Mouse (Mus musculus): ENCODE data around the gene Gm49339. TPM values are rescaled to one million over a fixed set of nuclear protein-coding genes. Genes with fewer than 3 reads are reported as not detected.
"Not testable (repeated sequence)": the region's sequence is repeated elsewhere in the genome, so short reads cannot be mapped to it uniquely, and the experiment has no call there.

Gm49339 gene
- not detected for total RNA-seq (2022)

GRCm38 (mm10) chr10:51480397-51480796 is at the start of gene Gm49339, which contains the start of gene Lilr4b:
TSS of gene Gm49339 (plus strand) at chr10:51480612.
TSS of gene Lilr4b (plus strand) at chr10:51480632.
- not testable (repeated sequence) for DNase-seq (ENCODE audit: low spot score in 2 of 2)

GRCm38 (mm10) chr10:51432940-51433339 is 47.5 kb upstream of the Gm49339 start:
- DNase-seq (ENCODE audit: low spot score in 2 of 2), result no peak

GRCm38 (mm10) chr10:51435684-51436083 is 44.7 kb upstream of the Gm49339 start:
- DNase-seq (ENCODE audit: low spot score in 2 of 2), result no peak

DNA sequence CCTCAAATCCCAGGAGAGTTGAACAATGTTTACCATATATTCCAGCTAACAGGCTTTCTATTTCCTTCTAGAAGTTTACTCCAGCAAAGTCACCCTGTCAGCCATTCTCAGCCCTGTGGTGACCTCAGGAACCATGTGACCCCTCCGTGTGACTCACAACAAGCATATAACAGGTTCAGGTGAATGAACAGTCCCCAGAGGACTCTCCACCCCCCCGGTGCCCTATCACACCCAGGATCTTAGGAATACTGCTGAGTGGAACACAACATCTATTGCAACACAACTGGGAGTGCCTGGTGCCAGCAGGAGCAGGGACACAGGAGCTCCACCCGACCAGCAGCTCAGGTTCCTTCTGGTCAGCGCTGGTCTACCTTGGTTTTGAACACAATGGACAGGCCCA is 28.8 kb upstream of the Gm49339 start:
- no peak for DNase-seq (ENCODE audit: low spot score in 2 of 2)

DNA sequence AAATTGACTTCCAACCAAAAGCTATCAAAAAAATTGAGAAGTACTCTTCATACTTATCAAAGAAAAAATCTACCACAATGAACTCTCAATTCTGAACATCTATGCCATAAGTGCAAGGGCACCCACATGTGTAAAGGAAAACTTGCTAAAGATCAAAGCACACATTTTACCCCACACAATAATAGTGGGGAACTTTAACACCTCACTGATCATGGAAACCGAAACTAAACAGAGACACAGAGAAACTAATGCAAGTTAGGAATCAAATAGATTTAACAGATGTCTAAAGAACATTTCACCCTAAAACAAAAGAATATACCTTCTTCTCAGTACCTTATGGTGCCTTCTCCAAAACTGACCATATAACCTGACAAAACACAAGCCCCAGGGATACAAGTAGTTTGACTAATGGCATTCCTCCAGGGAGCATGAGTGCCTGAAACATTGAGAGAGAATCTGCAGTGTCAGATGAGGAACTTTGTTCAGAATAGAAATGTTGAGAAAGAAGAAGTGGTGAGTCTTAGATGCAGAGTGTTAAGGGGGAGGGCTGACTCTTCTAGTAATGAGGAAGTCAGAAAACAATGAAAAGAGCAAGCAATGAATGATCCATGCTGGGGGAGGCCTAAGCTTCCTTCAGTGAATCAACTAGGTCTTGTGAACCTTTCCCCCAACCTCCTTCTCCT is 26.7 kb upstream of the Gm49339 start:
- no peak for DNase-seq (ENCODE audit: low spot score in 2 of 2)

- DNase-seq (ENCODE audit: low spot score in 2 of 2), result no peak
Measured at GRCm38 (mm10) chr10:51454365-51454764, 26.0 kb upstream of the Gm49339 start.

DNA sequence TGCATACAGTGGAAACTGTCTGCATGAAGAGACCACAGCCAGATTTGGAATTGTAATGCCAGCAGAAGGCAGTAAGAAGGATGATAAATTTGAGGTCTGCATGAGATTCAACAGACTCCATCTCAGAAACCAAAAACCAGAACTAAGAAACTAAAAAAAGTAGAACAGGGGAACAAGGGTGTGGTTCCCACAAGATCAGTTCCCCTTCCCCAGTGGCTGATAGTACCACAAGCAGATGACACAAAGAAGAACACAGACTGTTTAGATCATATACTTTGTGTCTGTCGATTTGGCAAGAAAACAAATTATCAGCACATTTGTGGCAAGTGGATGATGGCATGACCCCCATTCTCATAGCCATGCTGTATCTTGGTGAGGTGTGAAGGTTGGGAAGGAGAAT is 24.6 kb upstream of the Gm49339 start:
- no peak for DNase-seq (ENCODE audit: low spot score in 2 of 2)

GRCm38 (mm10) chr10:51456369-51456768 is 24.0 kb upstream of the Gm49339 start:
- DNase-seq (ENCODE audit: low spot score in 2 of 2), result no peak

DNA sequence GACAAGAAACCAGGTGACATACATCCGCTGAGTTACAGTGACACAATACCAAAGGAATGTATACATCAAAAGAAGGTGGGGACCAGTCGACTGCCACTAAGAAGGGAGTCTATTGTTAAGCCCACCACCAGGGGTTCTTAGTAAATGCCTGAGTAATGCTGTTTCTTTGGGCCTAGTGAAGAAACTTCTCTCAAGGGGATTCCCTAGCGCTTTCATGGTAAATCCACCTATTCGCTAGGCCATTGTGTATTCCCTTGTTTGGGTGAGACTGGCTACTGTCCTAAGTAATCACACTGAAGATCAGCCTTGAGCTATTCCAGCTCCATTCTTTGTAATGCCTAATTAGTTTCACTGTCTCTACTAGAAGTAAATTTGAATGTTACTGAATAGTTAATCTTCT is 16.6 kb upstream of the Gm49339 start:
- DNase-seq (ENCODE audit: low spot score in 2 of 2), result not testable (repeated sequence)

- not testable (repeated sequence) for DNase-seq (ENCODE audit: low spot score in 2 of 2)
Measured at GRCm38 (mm10) chr10:51490691-51491090, 10.3 kb downstream of the Gm49339 start, which contains the start of gene Lilrb4a. TSS of gene Lilrb4a (plus strand) at chr10:51490956.

GRCm38 (mm10) chr10:51520021-51520420 is 39.6 kb downstream of the Gm49339 start:
- DNase-seq (ENCODE audit: low spot score in 2 of 2), result no peak

DNA sequence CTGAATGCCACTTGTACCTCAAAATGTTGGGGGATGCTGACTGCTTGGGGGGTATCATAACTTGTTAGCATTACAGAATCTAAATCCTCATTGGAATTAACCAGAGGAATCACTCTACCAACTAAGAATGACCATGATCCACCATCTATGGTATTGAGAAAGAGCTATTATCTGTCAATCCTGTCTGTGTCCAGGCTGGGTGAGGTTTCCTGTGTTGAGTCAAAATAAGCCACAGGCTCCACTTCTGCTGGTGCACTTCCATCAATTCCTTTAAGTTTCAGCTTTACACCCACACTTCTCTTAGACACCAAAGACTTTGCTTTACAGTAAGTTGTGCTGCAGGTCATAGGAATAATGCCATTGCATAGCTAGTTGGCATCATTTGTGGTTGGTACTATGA is 41.0 kb downstream of the Gm49339 start:
- DNase-seq (ENCODE audit: low spot score in 2 of 2), result no peak

DNA sequence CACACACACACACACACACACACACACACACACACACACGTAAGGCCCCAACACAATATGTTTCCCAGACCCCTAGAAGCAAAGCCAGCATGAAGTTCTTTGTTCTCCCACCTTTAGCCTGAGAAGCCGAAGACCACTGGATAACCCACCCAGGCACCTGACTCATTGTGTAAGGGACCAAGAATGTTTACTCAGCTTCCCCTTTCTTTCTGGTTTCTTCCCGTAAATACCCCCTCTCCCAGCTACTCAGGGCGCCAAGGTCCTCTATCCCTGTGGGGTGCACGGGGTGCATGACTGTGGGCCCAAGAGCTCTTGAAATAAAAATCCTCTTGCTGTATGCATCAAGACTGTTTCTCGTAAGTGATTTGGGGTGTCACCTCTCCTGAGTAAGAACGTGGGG is 45.7 kb downstream of the Gm49339 start:
- no peak for DNase-seq (ENCODE audit: low spot score in 2 of 2)

- no peak for DNase-seq (ENCODE audit: low spot score in 2 of 2)
Measured at GRCm38 (mm10) chr10:51526633-51527032, 46.2 kb downstream of the Gm49339 start.

DNA sequence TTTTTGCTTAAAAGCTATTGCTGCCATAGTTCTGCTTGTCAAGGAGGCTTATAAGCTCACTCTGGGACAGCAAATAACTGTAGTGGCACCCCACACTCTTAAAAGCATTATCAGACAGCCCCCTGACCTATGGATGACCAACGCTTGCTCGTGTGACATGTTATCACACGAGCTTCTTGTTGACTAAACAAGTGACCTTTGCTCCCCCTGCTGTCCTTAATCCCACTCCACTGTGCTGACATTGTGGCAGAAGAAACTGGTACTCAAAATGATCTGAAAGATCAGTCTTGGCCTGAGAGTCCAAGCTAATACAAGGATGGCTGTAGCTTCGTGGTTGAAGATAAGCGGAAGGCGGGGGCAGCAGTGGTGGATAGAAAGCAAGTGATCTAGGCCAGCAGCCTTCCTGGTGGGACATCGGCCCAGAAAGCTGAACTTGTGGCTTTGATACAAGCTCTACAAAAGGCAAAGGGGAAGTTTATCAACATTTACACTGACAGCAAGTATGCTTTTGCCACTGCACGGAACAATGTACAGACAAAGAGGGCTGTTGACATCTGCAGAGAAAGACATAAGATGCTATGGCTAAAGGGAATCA is 48.5 kb downstream of the Gm49339 start:
- DNase-seq (ENCODE audit: low spot score in 2 of 2), result no peak

GRCm38 (mm10) chr10:51529497-51529896 is 49.1 kb downstream of the Gm49339 start:
- DNase-seq (ENCODE audit: low spot score in 2 of 2), result no peak

DNA sequence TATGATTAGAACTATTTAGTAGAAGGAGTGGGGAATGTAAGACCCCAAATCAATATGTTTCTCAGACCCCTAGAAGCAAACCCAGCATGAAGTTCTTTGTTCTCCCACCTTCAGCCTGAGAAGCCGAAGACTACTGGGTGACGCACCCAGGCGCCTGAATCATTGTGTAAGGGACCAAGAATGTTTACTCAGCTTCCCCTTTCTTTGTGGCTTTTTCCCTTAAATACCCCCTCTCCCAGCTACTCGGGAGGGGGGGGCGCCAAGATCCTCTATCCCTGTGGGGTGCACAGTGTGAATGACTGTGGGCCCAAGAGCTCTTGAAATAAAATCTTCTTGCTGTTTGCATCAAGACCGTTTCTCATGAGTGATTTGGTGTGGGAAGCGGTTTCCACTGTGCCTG is 50.4 kb downstream of the Gm49339 start:
- no peak for DNase-seq (ENCODE audit: low spot score in 2 of 2)

Other genes starting within 250 kb of the Gm49339 start
- under 1 TPM; 0.34 to 0.91 (median 0.54) TPM for gene Lilr4b, start within 50 bp of the Gm49339 start, total RNA-seq (2022)
- gene Lilrb4a, start 10.3 kb downstream of the Gm49339 start, total RNA-seq (2022), result 1 to 10 TPM in 1 of 4 experiments, under 1 TPM in 3; 0.12 to 1.2 (median 0.59) TPM
- gene Fam162b, start 109.9 kb downstream of the Gm49339 start, total RNA-seq (2022), result not detected
- not detected for gene Gprc6a, start 150.8 kb downstream of the Gm49339 start, total RNA-seq (2022)
- gene Rfx6, start 197.1 kb downstream of the Gm49339 start, total RNA-seq (2022), result not detected

Measured in gastrocnemius, adult 8-10 months (tissue).